Mouse (Mus musculus) adrenal gland, adult (tissue): ENCODE data around the gene Arhgap18.

ENCODE experiments used
- DNase-seq, 2 experiments: peaks; one replicate each; pipeline ENCODE4 v3.0.0; 2022 to 2023; ENCODE audit warnings: low spot score in 1 of 2; ENCODE audit not compliant: inconsistent age in 2 of 2

The Arhgap18 gene

DNA sequence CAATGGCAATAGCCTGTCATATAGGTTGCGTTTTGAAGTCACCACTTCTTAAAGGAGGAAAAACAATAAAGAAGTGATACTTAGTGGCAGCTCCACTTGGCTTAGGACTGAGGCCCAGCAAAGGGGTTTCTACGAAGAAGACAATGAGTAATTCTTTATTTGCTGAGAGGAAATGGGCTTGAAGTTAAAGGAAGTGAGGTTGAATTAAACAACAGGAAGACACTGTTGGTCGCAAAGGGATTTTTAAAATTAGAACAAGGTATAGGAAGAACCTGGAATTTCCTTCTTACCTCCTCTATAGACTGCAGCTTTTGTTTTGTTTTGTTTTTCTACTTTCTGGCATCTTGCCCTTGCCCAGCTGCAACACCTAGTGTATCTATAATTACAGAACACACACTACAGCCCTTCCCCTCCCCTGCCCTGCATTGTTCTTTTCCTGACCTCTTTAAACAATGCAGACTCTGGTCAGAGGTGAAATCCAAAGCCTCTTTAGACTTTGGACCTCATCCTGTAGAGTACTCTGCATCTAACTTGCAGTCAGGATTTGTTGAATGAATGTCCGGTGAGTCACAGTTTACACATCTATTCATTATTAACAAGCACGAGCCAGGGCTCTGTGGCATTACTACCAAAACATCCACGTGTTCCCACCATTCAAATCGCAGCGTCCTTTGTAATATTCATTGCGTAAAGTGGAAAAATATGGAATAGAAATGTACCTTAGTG lies 75.4 kb downstream of the Arhgap18 start:
- DNase-seq = peak in 1 of 2 experiments; percentile 61

DNA sequence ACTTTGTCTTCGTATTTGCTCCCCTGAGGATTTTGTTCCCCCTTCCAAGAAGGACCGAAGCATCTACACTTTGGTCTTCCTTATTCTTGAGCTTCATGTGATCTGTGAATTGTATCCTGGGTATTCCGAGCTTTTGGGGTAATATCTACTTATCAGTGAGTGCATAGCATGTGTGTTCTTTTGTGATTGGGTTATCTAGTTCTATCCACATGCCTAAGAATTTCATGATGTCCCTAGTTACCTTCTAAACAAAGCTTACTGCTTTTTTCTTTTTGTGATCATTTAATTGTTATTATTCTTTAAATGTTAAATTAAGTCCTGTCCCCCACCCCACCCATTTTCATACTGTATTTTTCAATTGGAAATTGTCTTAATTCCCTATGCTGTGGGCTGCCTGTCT lies 78.8 kb downstream of the Arhgap18 start:
- no peak for DNase-seq

DNA sequence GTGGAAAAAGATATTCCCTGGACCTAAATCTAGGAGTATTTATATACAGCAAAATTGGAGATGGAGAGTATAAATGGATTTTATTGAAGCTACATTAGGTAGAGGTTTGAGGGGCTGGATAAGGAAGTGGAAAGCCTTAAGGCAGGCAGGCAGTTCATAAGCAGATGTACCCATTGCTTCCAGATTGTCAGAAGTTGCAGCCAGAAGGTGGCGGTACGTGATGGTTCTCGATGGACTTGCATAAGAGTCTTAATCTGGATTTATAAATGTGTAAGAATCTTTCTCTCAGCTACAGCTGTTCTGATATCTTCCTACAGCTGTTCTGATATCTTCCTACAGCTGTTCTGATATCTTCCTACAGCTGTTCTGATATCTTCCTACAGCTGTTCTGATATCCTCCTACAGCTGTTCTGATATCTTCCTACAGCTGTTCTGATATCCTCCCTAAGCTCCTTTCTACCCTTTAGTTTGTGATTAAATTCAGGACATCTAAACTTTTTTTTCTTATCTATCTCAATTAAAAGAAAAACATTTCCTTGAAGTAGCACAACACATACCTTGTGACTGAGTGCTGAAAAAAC lies 79.5 kb downstream of the Arhgap18 start:
- no peak for DNase-seq

DNA sequence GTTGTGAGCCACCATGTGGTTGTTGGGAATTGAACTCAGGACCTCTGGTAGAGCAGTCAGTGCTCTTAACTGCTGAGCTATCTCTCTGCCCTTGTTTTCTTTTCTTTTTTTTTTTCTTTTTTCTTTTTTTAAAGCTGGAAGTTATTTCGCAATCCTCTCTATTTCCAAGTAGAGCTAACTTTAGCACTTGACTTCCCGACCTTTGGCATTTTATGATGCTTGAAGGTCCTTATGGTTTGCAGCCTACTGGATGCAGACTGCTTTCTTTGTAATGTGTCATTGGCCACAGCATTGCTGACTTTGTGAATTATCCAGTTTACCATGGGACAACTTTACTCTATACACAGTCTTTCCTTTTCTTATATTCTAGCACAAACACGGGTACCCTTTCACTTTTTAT lies 80.2 kb downstream of the Arhgap18 start:
- peak in 1 of 2 experiments; percentile 75 for DNase-seq

- peak in 1 of 2 experiments; percentile 68 for DNase-seq
These were observed 96.1 kb downstream of the Arhgap18 start for GRCm38 (mm10) chr10:26849311-26849710.

GRCm38 (mm10) chr10:26849854-26850253 lies 96.6 kb downstream of the Arhgap18 start:
- peak; percentile 36 to 73 for DNase-seq

- peak; percentile 58 to 85 for DNase-seq
These were observed 101.4 kb downstream of the Arhgap18 start for GRCm38 (mm10) chr10:26854556-26855100.

- peak in 1 of 2 experiments; percentile 60 for DNase-seq
These were observed 102.8 kb downstream of the Arhgap18 start for GRCm38 (mm10) chr10:26855851-26856535.

DNA sequence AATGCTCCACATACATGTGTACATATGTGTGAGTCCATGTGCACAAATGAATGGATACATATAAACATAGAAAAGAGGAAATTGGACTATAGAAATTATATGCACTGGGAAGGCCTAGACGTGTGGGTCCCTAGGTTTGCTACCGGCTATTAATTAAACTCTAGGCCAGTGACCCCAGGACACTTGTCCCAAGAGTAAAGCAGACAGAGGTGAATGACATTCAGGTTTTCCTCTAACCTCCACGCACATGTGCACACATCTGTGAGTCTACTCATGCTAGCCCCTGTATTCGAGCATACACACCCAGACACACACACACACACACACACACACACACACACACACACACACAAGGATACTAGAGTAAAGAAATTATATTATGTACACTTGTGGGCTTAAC lies 104.4 kb downstream of the Arhgap18 start:
- DNase-seq = no peak

GRCm38 (mm10) chr10:26858537-26858936 lies 105.3 kb downstream of the Arhgap18 start:
- peak in 1 of 2 experiments; percentile 22 for DNase-seq

- DNase-seq = no peak
These were observed 108.0 kb downstream of the Arhgap18 start for GRCm38 (mm10) chr10:26861231-26861630.

GRCm38 (mm10) chr10:26862207-26862606 lies 109.0 kb downstream of the Arhgap18 start:
- DNase-seq = no peak

DNA sequence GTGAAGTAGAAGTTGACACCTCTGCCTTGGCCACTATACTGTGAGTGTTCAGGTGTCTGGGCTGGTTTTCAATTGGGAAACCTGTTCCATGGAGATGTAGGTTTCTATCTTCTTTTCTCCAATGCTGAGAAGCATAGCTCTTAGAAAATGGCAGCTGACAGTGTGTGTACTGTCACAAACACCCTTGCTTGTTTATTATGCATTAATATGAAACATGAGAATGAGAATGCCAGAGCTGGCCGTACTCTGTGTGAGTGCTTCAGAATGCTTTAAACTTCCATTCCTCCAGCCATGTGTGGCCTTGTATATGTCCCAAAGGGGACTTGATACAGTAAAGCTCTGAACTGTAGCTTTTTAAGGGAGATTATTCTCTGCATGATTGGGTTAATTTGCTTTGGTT lies 110.8 kb downstream of the Arhgap18 start:
- DNase-seq = no peak

DNA sequence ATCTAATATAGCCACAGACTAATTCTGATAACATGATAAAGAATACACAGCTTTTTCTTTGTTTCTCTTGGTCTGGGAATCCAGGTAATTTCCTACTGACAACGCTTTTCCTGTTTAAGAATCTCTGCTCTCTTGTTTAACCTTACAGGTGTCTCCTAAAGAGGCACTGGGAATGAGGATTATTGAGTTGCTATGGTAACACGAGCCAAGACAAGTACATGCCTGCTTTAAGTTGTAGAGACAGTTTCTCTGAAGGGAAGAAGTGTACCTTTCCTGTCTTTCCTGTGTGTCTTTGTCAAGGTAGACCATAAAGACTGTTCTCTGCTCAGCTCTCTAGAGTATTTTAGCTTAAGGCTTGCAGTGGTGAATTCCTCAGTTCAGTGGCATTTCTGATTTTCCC lies 117.6 kb downstream of the Arhgap18 start:
- no peak for DNase-seq

- DNase-seq = peak in 1 of 2 experiments; percentile 23
These were observed 124.1 kb downstream of the Arhgap18 start for GRCm38 (mm10) chr10:26877309-26877708.

DNA sequence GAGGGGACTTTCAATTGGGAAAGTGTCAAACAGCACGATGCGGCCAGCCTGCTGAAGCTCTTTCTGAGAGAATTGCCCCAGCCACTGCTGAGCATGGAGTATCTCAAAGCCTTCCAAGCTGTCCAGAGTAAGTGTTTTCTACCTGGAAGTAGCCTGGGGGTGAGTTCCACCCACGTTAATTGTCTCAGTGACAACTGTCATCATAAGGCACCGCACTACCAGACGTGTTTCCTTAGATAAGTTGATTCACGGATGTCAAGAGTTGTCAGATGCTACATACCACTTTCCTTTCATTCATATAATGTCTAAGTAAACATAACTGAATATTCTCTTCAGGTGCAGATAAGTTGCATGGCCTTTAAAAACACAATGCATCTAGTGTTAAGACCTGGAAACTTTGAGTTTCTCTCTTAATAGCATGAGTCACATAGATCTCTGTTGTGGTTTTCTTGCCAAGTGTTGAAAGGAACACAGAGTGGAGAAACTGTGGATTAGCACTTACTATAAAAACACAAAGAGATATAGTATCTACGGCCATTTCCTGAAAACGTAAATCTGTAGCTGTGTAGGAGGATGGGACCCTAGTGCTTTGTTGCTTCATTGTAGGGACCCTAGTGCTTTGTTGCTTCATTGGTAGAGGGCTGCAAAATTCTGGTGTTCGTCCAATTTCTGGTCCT lies 125.8 kb downstream of the Arhgap18 start:
- DNase-seq = no peak

DNA sequence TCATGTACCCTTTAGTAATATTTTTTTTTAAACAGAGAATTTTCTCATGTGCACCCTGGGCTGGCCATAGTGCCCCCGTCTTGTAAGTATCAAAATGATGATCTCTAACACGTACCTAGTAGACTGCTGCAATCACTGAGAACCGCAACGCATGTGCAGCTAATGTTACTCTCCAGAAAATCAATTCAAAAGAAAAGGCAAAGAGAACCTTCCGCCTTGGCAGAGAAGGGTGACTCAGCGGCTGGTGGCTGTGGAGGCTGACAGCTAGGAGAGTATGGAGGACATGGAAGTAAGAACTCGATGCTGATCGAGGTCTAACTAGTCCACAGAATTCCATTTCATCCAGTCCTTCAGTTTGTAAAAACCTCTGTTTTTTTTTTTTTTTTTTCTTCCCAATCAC lies 131.7 kb downstream of the Arhgap18 start:
- DNase-seq = peak; percentile 50 to 69

GRCm38 (mm10) chr10:26889226-26889625 lies 136.0 kb downstream of the Arhgap18 start:
- DNase-seq = peak; percentile 58 to 81

DNA sequence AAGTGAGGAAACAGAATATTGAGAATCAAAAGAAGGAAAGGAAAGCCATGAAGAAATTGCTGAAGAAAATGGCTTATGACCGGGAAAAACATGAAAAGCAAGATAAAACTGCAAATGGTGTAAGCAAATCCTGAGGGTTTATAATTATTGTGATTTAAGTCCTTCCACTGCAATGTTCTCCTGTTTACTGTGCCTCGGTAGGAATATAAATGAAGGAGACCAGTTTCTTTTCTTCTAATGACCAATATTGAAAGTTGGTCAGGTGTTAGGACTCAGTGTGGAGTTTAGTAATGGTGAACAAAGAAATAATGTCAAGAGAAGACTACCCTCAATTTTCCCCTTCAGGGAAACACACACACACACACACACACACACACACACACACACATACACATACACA lies 136.5 kb downstream of the Arhgap18 start:
- DNase-seq = no peak

DNA sequence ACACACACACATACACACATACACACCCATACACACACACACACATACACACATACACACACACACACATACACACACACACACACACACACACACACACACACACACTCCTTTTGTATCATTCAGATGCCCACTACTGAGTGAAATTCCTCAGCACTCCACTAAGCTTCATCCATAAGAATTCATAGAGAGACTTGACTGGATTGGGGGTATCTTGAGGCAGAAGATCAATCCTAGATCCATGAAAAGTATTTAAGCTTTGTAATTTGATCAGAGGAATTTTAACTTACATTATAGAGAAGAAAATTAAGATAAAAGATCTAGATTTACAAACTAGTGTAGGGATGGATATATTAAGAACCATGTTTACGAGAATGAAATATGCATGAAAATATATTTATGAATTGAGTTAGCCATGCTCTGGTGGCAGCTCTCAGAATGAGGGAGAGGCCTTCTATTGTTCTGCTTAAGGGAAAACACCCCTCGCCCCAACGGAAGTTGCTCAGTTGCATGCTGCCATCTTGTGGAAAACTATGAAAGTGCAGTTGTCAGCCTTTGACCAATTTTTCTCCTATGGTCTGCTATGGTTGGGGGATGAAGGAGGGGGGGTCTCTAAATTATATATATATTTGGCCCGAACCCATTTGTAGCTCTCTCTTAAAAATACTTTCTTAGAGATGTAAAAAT lies 137.2 kb downstream of the Arhgap18 start:
- DNase-seq = peak; percentile 55 to 88

- DNase-seq = peak; percentile 43 to 85
These were observed 139.9 kb downstream of the Arhgap18 start for GRCm38 (mm10) chr10:26893091-26893490.
